Mouse (Mus musculus) liver, embryonic 14.5 days (tissue): ENCODE data around the gene Osbpl10.

Source experiments
- CTCF ChIP-seq: IDR thresholded peaks from 2 replicates; pipeline ENCODE4 v1.5.1; 2016; ENCODE audit warnings: antibody characterized with exemption, low read depth, control low read depth
- EP300 ChIP-seq: IDR thresholded peaks from 2 replicates; pipeline ENCODE4 v1.6.1; 2016; ENCODE audit warnings: antibody characterized with exemption, low read depth

DNA sequence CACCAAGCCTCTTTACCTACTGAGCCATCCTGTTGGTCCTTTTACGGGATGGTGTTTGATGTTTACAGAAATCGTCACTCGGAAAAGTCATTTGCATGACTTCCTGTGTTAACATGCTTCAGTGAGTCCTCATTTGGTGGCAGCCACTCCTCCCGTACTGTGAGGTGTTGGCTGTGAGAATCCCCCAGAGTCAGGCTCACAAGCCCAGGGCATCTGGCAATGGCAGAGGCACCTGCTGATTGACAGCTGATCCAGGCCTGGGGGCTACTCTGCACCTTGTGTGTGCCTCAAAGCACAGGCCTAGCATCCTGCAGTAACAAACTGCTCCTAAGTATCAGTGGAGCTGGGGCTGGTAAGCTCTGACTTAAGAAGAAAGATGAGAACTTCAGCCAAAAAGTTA lies 156.4 kb downstream of the Osbpl10 start:
- TF ChIP-seq CTCF (no peak), EP300 (no peak)
